Mouse (Mus musculus) E14TG2a.4 (cell line): ENCODE measurements around the gene Fgb.

ENCODE experiments used
- H3K27me3 ChIP-seq: 2 replicates; pipeline ENCODE4 v1.6.1; 2014; ENCODE audit warnings: low read length, control low read depth; ENCODE audit not compliant: insufficient read depth
- H3K36me3 ChIP-seq: 2 replicates; pipeline ENCODE4 v1.6.1; 2014; ENCODE audit warnings: low read length, control low read depth; ENCODE audit not compliant: insufficient read depth
- H3K4me1 ChIP-seq: replicated peaks from 2 replicates; pipeline ENCODE4 v1.6.1; 2014; ENCODE audit warnings: low read depth, low read length, control low read depth
- H3K4me3 ChIP-seq: replicated peaks from 2 replicates; pipeline ENCODE4 v1.5.1; 2014; ENCODE audit warnings: mild to moderate bottlenecking, low read length
- H3K9me3 ChIP-seq: 2 replicates; pipeline ENCODE4 v1.6.1; 2014; ENCODE audit warnings: low read length, control low read depth
- CTCF ChIP-seq: conservative IDR thresholded peaks from 2 replicates; pipeline ENCODE4 v1.5.1; 2014; ENCODE audit warnings: low read length
- NANOG ChIP-seq: IDR thresholded peaks from 2 replicates; pipeline ENCODE4 v1.6.1; 2014; ENCODE audit warnings: borderline replicate concordance, low read length, mixed read lengths
- POU5F1 ChIP-seq: IDR thresholded peaks from 2 replicates; pipeline ENCODE4 v1.6.1; 2014; ENCODE audit warnings: low read length, borderline replicate concordance

The Fgb gene

GRCm38 (mm10) chr3:83004801-83005200 lies 44.9 kb downstream of the Fgb start:
- Histone ChIP-seq H3K36me3 (no peaks in the 10 kb centered on the region), H3K27me3 (peaks cover 8% of the 10 kb centered on the region; the same call in 1 of the 2 replicates), H3K9me3 (peaks cover 3% of the 10 kb centered on the region; the same call in 1 of the 2 replicates), H3K4me1 (peaks cover 4% of the 10 kb centered on the region; the same call in 1 of the 2 replicates), H3K4me3 (no peak overlapping the region)
- TF ChIP-seq CTCF = no peak
- TF ChIP-seq NANOG = no peak
- TF ChIP-seq POU5F1 = no peak

GRCm38 (mm10) chr3:83003068-83003467 lies 46.6 kb downstream of the Fgb start:
- Histone ChIP-seq H3K9me3 (peaks cover 14% of the 10 kb centered on the region; the same call in 1 of the 2 replicates), H3K27me3 (no peaks in the 10 kb centered on the region), H3K36me3 (no peaks in the 10 kb centered on the region), H3K4me1 (peaks cover 4% of the 10 kb centered on the region; the same call in 1 of the 2 replicates), H3K4me3 (no peak overlapping the region)
- TF ChIP-seq CTCF (no peak), POU5F1 (no peak), NANOG (no peak)

GRCm38 (mm10) chr3:83002191-83002590 lies 47.5 kb downstream of the Fgb start:
- Histone ChIP-seq H3K9me3 (peaks cover 14% of the 10 kb centered on the region; the same call in 1 of the 2 replicates), H3K4me3 (no peak overlapping the region), H3K27me3 (no peaks in the 10 kb centered on the region), H3K4me1 (peaks cover 3% of the 10 kb centered on the region; the same call in 1 of the 2 replicates), H3K36me3 (no peaks in the 10 kb centered on the region)
- peak; percentile 57 for TF ChIP-seq CTCF
- no peak for TF ChIP-seq NANOG
- no peak for TF ChIP-seq POU5F1

- no peaks in the 10 kb centered on the region for H3K36me3 ChIP-seq
- H3K27me3 ChIP-seq = peaks cover 3% of the 10 kb centered on the region; the same call in 1 of the 2 replicates
- peaks cover 14% of the 10 kb centered on the region for H3K4me1 ChIP-seq
- no peak overlapping the region for H3K4me3 ChIP-seq
- TF ChIP-seq POU5F1 = no peak
- peaks cover 14% of the 10 kb centered on the region; the same call in 1 of the 2 replicates for H3K9me3 ChIP-seq
These were observed 49.7 kb downstream of the Fgb start for GRCm38 (mm10) chr3:82999995-83000394.

- H3K36me3 ChIP-seq = no peaks in the 10 kb centered on the region
- TF ChIP-seq NANOG (no peak), CTCF (0 out of 2 replicates have a peak, but pooled peaks have one; percentile 8)
- H3K9me3 ChIP-seq = peaks cover 14% of the 10 kb centered on the region; the same call in 1 of the 2 replicates
- H3K4me3 ChIP-seq = no peak overlapping the region
- peaks cover 24% of the 10 kb centered on the region for H3K4me1 ChIP-seq
- H3K27me3 ChIP-seq = peaks cover 5% of the 10 kb centered on the region
These were observed 50.7 kb downstream of the Fgb start for GRCm38 (mm10) chr3:82998772-82999463.

- Histone ChIP-seq H3K4me3 (no peak overlapping the region), H3K9me3 (peaks cover 14% of the 10 kb centered on the region; the same call in 1 of the 2 replicates), H3K36me3 (no peaks in the 10 kb centered on the region), H3K27me3 (peaks cover 15% of the 10 kb centered on the region), H3K4me1 (peaks cover 28% of the 10 kb centered on the region)
- TF ChIP-seq POU5F1 (no peak), CTCF (no peak), NANOG (no peak)
These were observed 53.0 kb downstream of the Fgb start for GRCm38 (mm10) chr3:82996656-82997055.

GRCm38 (mm10) chr3:82995368-82995767 lies 54.3 kb downstream of the Fgb start:
- Histone ChIP-seq H3K9me3 (peaks cover 14% of the 10 kb centered on the region; the same call in 1 of the 2 replicates), H3K4me1 (peaks cover 28% of the 10 kb centered on the region), H3K4me3 (peak overlapping the region; percentile 58), H3K36me3 (no peaks in the 10 kb centered on the region), H3K27me3 (peaks cover 15% of the 10 kb centered on the region)
- no peak for TF ChIP-seq NANOG
- no peak; the same call in 1 of the 2 replicates for TF ChIP-seq CTCF
- no peak for TF ChIP-seq POU5F1

GRCm38 (mm10) chr3:82992956-82993355 lies 56.7 kb downstream of the Fgb start:
- Histone ChIP-seq H3K36me3 (no peaks in the 10 kb centered on the region), H3K27me3 (peaks cover 15% of the 10 kb centered on the region), H3K4me3 (no peak overlapping the region), H3K9me3 (no peaks in the 10 kb centered on the region), H3K4me1 (peaks cover 28% of the 10 kb centered on the region)
- TF ChIP-seq POU5F1 = no peak
- no peak for TF ChIP-seq CTCF
- no peak for TF ChIP-seq NANOG
